Comparison of ENCODE assay signal across 8 mouse cellular contexts in genomic region chr7:44869697-44870528, GRCm38 (mm10). TPM values are rescaled to one million over a fixed set of nuclear protein-coding genes. Genes with fewer than 3 reads are reported as not detected.
A peak's percentile ranks its signal among the peaks of the same experiment; 100 is the strongest.
DNase-seq lines count a peak whose midpoint lies in the region; ATAC-seq lines count a peak whose summit lies in the region.

Gene Ptov1, minus strand, starts transcription at chr7:44869788.

- peak; percentile 97 for DNase-seq in Muller cell, postnatal 12 days (ENCODE audit: inconsistent ontology term)
- peak; percentile 99 for DNase-seq in cerebellum, adult 9-11 months
- peak; percentile 96 to 99 for DNase-seq in frontal cortex, adult 2 months (ENCODE audit: extremely low spot score in 1 of 2, low spot score in 1 of 2)
- DNase-seq in hindbrain, embryonic 11.5 days (ENCODE audit: low spot score) = peak; percentile 93
- peak; percentile 89 to 91 for DNase-seq in layer of hippocampus, postnatal 10 days (ENCODE audit: low spot score in 2 of 2)
- DNase-seq in lung, postnatal 10 days = peak; percentile 96
- DNase-seq in ovary, postnatal 36 days (ENCODE audit: low spot score) = peak; percentile 89
- peak; percentile 86 for DNase-seq in thymus, postnatal 25 days

- H3K9me3 ChIP-seq in hindbrain, embryonic 11.5 days (ENCODE audit: control insufficient read depth, low read length) = no peaks in the 10 kb centered on the region

- H3K4me3 ChIP-seq in hindbrain, embryonic 11.5 days (ENCODE audit: low read depth, low read length) = peak within 1 kb of the TSS; percentile 98

- WGBS in hindbrain, embryonic 11.5 days = 12% methylated on average over 29 of the region's 29 CpGs

- ATAC-seq in hindbrain, embryonic 11.5 days (ENCODE audit: low FRiP score) = peak; percentile 95

- H3K9ac ChIP-seq in hindbrain, embryonic 11.5 days (ENCODE audit: low read depth, low read length) = peak within 1 kb of the TSS; percentile 100

- peaks cover 12% of the 10 kb centered on the region for H3K4me1 ChIP-seq in hindbrain, embryonic 11.5 days (replicated peaks; ENCODE audit: control insufficient read depth, insufficient read depth, low read length)

- peak within 1 kb of the TSS; percentile 100 for H3K27ac ChIP-seq in hindbrain, embryonic 11.5 days (ENCODE audit: low read depth, low read length)

- H3K27me3 ChIP-seq in hindbrain, embryonic 11.5 days (ENCODE audit: control insufficient read depth, insufficient read depth, low read length) = no peaks in the 10 kb centered on the region

- H3K36me3 ChIP-seq in hindbrain, embryonic 11.5 days (ENCODE audit: control insufficient read depth, insufficient read depth, low read length) = 0 out of 2 replicates have a peak, but pooled peaks cover 4% of the 10 kb centered on the region

- H3K4me2 ChIP-seq in hindbrain, embryonic 11.5 days (replicated peaks; ENCODE audit: low read depth, low read length) = peak within 1 kb of the TSS; percentile 79

RNA-seq across cellular contexts. Expression of gene Ptov1, which starts in this region (rescaled TPM):
- polyA plus RNA-seq in frontal cortex, adult 2 months (2012; rRNA removed) = 408 and 469 TPM in 2 replicates
- polyA plus RNA-seq in hindbrain, embryonic 11.5 days (2014; fragmentation: Nextera tagmentation; extraction: Ambion mirVana) = 314 and 331 TPM in 2 replicates
- 100 to 1,000 TPM; 278 to 304 TPM for total RNA-seq in layer of hippocampus, postnatal 10 days (2021)

Comparison
In these comparisons a context has a peak if more than half of its experiments do, and no peak if none do; other contexts are left out.
1. Peak in every context shown above with its lines: DNase-seq, ATAC-seq, H3K4me3 ChIP-seq and H3K27ac ChIP-seq.